Mouse (Mus musculus) liver, adult 2 months (tissue): ENCODE data around the gene Sardh.

Source experiments
- CTCF ChIP-seq: fragments of 200-500 bp; IDR thresholded peaks from 2 replicates; pipeline ENCODE4 v1.5.1; 2011; ENCODE audit warnings: low read depth, low read length, control low read depth
- POLR2A ChIP-seq: fragments of 200-500 bp; IDR thresholded peaks from 2 replicates; pipeline ENCODE4 v1.6.1; 2011; ENCODE audit warnings: low read length, control low read depth; ENCODE audit not compliant: insufficient read depth; ENCODE audit errors: extremely low read depth

GRCm38 (mm10) chr2:27144957-27145356 lies 103.2 kb downstream of the Sardh start:
- TF ChIP-seq CTCF (no peak), POLR2A (no peak)
